Mouse (Mus musculus) CH12F3 (cell line): ENCODE results near the gene Parvb.

ENCODE experiments used
- in situ Hi-C: fragments of 300-500 bp; cut with MboI; formaldehyde crosslinking; loops from 2 replicates; pipeline ENCODE4 v1.14.3; 2020; ENCODE audit warnings: low sequenced_read_pairs

The Parvb gene

GRCm38 (mm10) chr15:84216461-84217084 is 15.3 kb upstream of the Parvb start:
- in situ Hi-C loops = loop anchor here (10.0 kb wide), 1 partner anchor 398 kb away; no protein-coding TSS in a partner anchor

GRCm38 (mm10) chr15:84217969-84218782 is 13.7 kb upstream of the Parvb start:
- in situ Hi-C loops = loop anchor here (10.0 kb wide), 1 partner anchor 397 kb away; no protein-coding TSS in a partner anchor

- in situ Hi-C loops = loop anchor here (10.0 kb wide), 1 partner anchor 396 kb away; no protein-coding TSS in a partner anchor
Measured at GRCm38 (mm10) chr15:84218783-84219271, 13.0 kb upstream of the Parvb start.

- in situ Hi-C loops = no loop called here
Measured at GRCm38 (mm10) chr15:84221539-84221938, 10.3 kb upstream of the Parvb start.

GRCm38 (mm10) chr15:84223423-84223822 is 8.4 kb upstream of the Parvb start:
- in situ Hi-C loops = no loop called here

GRCm38 (mm10) chr15:84224779-84225178 is 7.1 kb upstream of the Parvb start:
- in situ Hi-C loops = no loop called here

GRCm38 (mm10) chr15:84226918-84227317 is 4.9 kb upstream of the Parvb start:
- in situ Hi-C loops = no loop called here

- in situ Hi-C loops = no loop called here
Measured at GRCm38 (mm10) chr15:84230661-84231060, 1.2 kb upstream of the Parvb start.

- in situ Hi-C loops = no loop called here
Measured at GRCm38 (mm10) chr15:84231113-84231712, 630 bp upstream of the Parvb start.

GRCm38 (mm10) chr15:84232609-84233008 is 766 bp downstream of the Parvb start:
- in situ Hi-C loops = no loop called here

- in situ Hi-C loops = no loop called here
Measured at GRCm38 (mm10) chr15:84234794-84235581, 3.1 kb downstream of the Parvb start.

- in situ Hi-C loops = no loop called here
Measured at GRCm38 (mm10) chr15:84235646-84236045, 3.8 kb downstream of the Parvb start.

- in situ Hi-C loops = no loop called here
Measured at GRCm38 (mm10) chr15:84238552-84238951, 6.7 kb downstream of the Parvb start.

- in situ Hi-C loops = no loop called here
Measured at GRCm38 (mm10) chr15:84238991-84239401, 7.2 kb downstream of the Parvb start.

- in situ Hi-C loops = no loop called here
Measured at GRCm38 (mm10) chr15:84241520-84241919, 9.7 kb downstream of the Parvb start.

- in situ Hi-C loops = no loop called here
Measured at GRCm38 (mm10) chr15:84245104-84245503, 13.3 kb downstream of the Parvb start.

GRCm38 (mm10) chr15:84246195-84246594 is 14.4 kb downstream of the Parvb start:
- in situ Hi-C loops = no loop called here

- in situ Hi-C loops = no loop called here
Measured at GRCm38 (mm10) chr15:84247309-84247708, 15.5 kb downstream of the Parvb start.

- in situ Hi-C loops = no loop called here
Measured at GRCm38 (mm10) chr15:84251227-84251626, 19.4 kb downstream of the Parvb start.

- in situ Hi-C loops = no loop called here
Measured at GRCm38 (mm10) chr15:84252645-84253044, 20.8 kb downstream of the Parvb start.

- in situ Hi-C loops = no loop called here
Measured at GRCm38 (mm10) chr15:84253757-84254156, 21.9 kb downstream of the Parvb start.
